Mouse (Mus musculus) granulocyte monocyte progenitor cell, adult 5-6 weeks (primary cell): ENCODE measurements around the gene Gmeb1. TPM values are rescaled to one million over a fixed set of nuclear protein-coding genes. Genes with fewer than 3 reads are reported as not detected.
A peak's percentile ranks its signal among the peaks of the same experiment; 100 is the strongest.
"Not testable (repeated sequence)": the region's sequence is repeated elsewhere in the genome, so short reads cannot be mapped to it uniquely, and the experiment has no call there.

Experiments
- ATAC-seq: replicated peaks from 2 replicates; pipeline ENCODE4 v1.8.0; 2016; ENCODE audit warnings: mild to moderate bottlenecking, moderate TSS enrichment, inconsistent platforms; ENCODE audit not compliant: poor library complexity, severe bottlenecking
- total RNA-seq, 2 experiments: library from RNA; stranded (forward) in 1 of 2; stranded (reverse) in 1 of 2; fragments of 200-712, 200-1000 nt in 1 of 2; fragments of >200 nt in 1 of 2; fragmentation: Nextera tagmentation in 1 of 2; gene quantifications; 2 replicates each; pipeline ENCODE4 v1.2.3; 2014 to 2017

The Gmeb1 gene
- 16.8 and 20.9 TPM in 2 replicates for total RNA-seq (2014; fragmentation: Nextera tagmentation)
- 15.3 and 18.0 TPM in 2 replicates for total RNA-seq (2017)

DNA sequence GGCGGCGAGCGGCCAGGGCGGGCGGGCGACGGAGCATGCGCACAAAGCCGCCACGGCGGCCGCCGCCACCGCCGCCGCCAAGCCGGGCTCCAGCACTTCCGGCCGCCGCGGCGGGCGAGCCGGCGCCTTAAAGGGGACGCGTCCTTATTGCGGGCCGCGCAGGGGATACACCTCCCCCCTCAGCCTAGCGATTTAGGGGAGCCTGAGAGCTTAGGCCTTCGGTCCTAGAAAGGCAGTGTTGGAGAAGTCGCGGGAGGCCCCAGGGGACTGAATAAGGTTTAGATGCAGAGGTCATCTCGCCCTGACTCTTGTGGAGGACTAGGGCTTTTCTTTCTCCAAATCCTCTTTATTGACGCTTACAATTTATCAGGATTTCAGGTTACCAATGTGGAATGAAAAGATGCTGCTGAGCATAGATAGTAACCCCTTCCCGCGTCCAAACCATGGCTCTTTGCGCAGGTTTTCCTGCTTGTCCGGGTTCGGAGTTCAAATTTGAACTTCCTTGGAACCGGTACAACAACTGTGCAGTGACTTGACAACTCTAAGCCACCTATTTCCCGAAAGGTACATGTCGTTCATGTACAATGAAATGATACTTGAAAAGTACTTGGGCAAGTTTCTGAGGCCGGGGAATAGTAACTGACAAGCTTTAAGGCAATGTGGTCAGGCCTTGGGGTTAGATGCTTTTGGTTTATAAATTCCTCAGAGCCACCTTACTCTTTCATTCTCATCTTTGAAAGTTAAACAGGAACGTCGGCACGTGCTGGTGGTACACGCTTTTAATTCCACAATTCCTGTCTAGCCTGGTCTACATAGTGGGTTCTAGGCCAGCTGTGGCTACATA lies at the start of gene Gmeb1:
Gmeb1 (minus strand) TSS at position 89 of the 844 bp plus-strand sequence.
- ATAC-seq, result peak; percentile 57

DNA sequence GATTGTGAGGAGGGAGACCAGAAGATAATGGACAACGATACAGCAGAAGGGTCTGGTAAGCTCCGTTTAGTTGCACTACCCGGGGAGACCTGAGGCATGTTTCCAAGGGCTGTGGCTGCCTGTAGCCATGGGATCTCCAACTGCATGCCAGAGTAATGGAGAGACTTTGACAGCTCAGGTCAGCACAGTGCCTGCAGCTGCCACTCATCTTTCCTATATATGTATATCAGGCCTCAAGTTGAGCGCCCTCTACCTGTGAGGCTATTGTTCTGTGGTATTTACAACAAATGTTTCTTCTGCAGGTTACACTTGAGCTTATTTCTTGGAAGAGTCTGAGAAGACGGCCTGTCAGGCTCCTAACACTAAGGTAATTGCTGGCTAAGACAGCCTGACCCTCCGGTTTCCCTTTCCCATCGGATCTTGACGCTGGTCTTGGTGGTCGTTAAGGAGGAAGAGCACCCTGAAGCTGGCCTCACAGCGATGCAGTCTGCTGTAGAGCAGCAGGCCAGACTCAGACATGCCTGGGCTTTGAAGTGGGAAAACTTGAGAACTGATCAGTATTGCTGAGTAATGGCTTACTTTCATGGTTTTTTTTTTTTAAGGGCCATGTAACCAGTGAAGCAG lies 48.6 kb upstream of the Gmeb1 start:
- peak; percentile 38 for ATAC-seq

DNA sequence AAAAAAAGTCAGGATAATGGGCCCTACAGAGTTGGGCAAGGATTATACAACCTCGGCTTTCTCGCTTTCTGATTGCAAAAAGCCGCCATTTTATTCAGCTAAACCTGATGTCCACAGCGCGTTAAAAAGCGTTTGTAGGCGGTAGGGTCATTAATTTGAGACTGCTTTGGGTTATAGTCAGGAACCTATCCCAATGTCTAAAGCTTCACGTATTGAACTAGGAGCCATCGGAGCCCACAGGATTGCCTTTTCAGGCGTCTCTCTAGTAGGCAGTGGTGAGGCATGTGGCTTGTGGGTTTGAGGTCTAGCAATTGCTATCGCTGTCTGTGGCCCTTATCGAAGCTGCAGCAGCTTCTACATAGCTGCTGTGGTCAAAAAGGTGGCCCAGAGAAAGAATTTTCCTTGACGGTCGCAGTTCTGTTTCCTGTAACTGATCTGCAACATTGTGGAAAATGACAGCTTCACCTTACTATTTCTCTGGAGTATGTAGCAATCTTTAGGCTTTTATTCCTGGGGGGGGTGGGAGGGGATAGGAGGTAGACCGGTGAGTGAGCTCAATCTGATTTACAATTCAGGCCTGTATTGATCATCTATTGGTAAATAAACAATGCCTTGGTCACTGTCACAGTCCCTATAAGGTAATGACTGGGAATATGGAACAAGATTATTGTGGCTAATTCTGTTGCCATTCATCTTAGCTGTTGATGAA lies 47.9 kb upstream of the Gmeb1 start:
- no peak for ATAC-seq

DNA sequence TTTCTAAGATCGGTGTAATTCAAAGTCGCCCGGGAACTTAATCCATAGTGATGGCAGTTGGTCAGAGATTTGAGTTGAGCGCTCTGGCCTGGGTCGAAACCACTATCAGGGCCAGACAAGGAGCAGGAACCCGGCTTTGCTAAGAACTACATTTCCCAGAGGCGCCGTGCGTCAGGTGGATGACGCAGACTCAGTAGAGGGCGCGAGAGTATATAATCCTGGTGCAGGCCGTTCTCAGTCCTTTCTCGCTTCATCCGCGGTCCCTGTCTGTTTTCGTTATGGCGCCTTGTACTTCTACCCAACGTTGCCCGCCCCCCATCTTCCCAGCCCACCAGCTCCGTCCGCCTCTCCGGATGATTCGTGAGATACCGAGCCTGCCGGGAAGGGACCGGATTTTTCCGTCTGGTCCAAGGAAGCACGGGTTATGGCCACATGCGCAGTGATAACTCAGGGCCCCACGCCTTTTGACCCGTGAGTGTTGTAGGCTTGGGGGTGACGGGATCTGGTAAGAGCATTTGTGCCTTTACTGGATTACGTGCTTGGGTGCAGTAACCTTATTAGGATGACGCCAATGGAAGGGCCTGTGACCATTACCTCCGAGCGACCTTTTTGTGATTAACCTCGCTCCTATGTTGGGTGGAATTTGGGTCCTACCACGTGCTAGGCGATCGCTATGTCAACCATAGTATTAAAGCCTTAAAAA lies 47.2 kb upstream of the Gmeb1 start:
- ATAC-seq, result peak; percentile 80

DNA sequence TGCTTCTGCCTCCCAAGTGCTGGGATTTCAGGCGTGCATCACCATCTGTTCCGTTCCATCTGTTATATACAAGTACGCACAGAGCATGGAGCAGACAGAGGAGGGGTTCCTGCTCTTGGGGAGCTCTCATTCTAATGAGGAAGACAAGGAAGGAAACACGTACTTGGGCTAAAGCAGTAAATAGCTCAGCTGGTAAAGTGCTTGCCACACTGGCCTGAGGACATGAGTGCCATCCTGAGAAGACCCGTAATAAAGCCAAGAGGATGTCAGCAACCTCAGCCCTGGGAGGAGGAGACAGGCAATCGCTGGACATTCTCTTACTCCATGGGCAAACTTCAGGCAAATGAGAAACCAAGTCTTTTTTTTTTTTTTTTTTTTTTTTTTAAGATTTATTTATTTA lies 44.6 kb upstream of the Gmeb1 start:
- ATAC-seq, result peak; percentile 42

DNA sequence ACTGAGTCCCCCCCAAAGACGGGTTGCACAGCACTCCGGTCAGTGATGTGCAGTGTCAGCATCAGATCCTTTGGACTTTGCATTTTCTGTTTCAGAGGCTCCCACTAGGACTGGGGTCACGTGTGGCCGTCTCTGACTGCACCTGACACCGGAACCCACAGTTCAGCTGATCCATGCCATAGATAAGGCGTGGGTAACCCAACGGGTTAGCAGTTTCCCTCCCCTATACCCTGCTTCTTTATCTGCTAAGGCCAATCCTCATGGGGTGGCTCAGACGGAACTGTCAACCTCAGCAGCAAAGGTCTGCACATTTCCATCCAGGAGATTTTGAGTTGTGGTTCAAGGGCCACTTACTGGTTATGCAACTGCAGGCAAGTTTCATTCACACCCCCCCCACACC lies 43.9 kb upstream of the Gmeb1 start:
- no peak for ATAC-seq

DNA sequence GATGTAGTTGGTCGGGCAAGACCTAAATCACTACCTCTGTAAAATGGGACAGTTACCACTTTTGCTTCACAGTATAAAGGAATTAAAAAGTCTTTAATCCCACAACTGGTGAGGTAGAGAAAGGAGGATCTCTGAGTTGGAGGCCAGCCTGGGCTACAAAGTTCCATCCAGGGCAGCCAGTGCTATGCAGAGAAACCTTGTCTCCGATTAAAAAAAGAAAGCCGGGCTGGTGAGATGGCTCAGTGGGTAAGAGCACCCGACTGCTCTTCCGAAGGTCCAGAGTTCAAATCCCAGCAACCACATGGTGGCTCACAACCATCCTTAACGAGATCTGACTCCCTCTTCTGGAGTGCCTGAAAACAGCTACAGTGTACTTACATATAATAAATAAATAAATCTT lies 42.1 kb upstream of the Gmeb1 start:
- not testable (repeated sequence) for ATAC-seq

DNA sequence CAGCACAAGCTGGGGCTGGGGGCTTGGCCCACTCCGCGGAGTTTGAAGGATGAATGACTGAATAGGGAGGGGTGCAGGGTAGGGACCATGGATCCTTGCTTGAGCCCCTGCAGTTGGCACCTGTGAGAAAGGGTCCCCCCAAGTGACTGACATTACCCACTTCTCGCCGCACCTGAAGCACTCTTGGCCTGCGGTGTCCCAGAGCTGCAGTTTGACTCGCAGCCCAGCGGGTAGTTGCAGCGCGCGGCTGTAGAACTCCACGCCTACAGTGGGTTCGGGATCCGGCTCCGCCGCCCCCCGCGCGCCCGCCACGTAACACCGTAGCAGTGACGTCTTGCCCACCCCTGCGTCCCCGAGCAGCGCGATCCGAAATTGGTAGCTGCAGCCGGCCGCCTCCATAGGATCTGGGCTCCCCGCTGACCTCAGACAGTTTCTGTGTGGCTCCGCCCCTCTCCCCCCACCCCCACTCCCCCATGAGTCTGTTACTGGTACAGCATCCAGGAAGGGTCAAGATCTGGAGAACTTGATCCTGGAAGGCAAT lies 41.6 kb upstream of the Gmeb1 start, which contains the start of gene Rab42:
Rab42 (minus strand) TSS at position 447 of the 541 bp plus-strand sequence.
- peak; percentile 82 for ATAC-seq

DNA sequence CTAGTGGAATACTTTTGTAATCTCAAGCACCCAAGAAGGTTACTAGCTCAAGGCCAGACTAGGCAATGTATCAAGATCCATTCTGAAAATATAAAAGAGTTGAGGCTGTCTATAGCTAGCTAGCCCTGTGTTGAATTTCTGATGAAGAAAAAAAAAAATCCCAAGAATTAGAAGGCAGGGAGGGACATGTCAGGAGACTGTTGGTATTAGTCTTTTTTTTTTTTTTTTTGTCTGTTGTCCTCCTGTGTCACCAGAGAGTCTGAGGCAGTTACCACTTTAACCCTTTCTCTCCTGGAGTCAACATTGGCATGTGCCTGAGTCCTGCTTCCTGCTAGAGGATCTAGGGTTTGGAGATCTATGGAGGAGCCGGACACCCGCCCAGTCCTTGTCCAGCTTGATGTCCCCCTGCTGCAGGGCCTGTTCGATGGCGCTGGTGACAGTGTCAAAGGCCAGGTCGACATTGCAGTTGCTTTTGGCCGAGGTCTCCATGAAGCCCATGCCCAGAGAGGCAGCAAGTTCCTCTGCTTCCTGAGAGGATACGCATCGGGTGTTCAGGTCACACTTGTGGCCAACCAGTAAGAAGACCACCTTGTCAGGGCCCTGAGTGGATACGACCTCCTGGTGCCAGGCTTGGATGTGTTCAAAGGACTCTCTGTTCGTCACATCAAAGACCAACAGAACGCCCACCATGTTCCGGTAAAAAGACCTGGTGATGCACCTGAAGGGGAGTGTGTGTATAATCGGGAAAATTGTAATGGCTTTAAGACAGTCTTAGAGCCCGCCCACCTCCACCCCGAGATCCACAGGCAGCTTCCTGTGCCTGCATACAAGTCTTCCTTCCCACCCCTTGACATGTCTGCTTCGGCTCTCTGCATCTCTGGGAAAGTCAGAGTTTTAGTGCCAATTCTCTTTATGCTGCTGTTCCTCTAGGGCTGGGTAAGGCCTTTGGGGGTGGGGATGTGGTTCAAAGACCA lies 40.9 kb upstream of the Gmeb1 start:
- ATAC-seq, result no peak

DNA sequence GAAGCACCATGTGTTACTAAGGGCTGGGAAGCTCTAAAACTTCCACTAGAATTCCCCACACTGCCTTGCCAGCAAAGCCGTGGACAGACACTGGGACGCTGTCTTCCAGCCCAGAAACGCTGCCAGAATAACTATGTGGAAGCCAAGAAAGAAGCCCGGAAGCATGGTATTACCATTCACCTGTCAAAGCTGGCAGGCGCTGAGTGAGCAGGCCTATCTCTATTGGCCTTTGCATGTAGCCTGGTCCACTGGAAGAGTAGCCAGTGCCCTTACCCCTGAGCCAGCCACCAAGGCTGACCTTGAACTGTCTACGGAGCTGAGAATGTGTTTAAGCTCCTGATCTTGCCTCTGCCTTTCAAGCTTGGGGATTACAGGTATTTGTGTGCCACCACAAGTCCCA lies 40.1 kb upstream of the Gmeb1 start:
- ATAC-seq, result no peak

DNA sequence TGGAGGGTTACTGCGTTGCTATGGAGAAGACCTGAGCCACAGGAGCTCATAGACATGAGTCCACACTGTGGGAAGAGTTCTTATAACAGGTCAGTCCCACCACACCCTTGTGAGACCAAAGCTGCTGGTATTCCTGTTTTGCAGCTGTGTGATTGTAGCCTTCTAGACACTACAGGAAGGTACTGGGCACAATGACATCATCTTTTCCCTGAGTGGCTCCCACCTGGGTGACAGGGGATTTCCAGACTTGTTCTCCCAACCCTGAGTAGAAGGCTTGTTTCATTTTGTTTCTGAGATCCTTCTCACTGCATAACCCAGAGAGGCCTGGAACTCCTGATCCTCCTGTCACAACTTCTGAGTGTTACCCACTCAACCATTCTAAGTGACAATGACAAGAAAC lies 38.4 kb upstream of the Gmeb1 start:
- no peak for ATAC-seq

DNA sequence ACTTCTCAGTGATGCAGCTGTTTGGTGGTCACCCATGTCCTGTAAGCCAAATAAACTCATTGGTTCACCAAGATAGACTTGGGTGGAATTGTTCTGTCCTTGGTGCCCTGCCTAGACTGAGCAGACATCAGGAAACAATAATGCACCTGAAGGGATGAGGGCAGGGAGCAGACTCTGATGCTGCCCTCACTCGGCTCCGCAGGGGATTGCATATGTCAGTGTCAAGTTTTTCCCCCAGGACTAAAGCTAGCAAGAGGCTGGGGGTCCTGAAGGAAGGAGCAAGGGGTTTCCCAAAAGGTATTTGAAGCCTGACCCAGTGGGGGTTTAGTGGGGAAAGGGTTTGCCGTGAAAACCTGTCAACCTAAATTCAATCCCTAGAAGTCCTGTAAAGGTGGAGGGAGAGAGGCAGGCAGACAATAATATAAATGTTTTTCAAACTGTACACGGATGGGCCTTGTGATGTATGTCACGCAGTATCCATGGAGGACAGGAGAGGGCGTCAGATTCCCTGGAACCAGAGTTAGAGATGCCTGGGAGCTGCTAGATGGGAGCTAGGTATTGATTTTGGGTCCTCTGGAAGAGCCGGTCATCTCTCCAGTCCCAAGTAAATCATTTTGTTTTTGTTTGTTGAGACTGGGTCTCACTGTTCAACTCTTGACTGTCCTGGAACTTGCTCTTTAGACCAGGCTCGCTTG lies 34.4 kb upstream of the Gmeb1 start:
- no peak for ATAC-seq

DNA sequence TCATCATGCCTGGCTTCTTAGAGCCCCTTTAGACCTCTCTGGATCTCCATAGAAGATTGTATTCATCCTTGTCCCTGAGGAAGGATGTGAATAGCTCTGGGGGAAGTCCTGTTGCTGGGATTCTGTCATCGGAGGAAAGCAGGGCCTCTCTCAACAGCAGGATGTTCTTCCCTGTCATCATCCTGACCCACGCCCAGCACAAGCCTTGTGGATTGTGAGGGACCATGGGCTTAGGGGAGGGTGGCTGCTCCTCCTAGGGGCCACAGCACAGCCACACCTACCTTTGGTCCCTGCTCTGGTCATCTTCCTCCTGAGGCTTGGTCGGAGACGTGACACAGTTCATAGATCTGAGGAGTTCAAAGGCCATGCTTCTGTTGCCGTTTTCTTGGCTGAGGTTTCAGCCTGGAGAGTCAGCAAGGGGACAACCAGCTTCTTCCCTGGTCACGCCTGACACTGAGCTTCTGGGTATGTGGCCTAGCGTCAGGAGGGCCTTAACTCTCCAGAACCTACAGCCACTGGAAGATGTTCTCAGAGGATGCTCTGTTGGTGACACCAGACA lies 32.4 kb upstream of the Gmeb1 start:
- no peak for ATAC-seq

DNA sequence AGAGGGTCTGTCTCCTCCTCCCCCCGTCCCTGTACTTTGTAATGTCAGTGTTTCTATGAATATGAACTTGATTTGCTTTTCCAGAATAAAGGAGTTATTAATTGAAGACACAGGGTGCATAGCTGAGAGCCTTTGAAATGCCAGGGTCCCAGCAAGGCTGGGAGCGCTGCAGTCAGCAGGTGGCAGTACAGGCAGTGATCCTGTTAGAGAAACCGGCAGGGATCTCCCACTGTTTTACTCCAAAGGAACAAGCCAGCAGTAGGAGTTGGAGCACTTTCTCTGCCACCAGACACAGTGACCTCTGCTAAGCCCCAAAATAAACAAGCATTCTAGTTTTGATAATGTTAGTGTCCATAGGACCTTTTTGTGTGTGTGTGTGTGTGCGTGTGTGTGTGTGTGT lies 31.6 kb upstream of the Gmeb1 start:
- no peak for ATAC-seq

DNA sequence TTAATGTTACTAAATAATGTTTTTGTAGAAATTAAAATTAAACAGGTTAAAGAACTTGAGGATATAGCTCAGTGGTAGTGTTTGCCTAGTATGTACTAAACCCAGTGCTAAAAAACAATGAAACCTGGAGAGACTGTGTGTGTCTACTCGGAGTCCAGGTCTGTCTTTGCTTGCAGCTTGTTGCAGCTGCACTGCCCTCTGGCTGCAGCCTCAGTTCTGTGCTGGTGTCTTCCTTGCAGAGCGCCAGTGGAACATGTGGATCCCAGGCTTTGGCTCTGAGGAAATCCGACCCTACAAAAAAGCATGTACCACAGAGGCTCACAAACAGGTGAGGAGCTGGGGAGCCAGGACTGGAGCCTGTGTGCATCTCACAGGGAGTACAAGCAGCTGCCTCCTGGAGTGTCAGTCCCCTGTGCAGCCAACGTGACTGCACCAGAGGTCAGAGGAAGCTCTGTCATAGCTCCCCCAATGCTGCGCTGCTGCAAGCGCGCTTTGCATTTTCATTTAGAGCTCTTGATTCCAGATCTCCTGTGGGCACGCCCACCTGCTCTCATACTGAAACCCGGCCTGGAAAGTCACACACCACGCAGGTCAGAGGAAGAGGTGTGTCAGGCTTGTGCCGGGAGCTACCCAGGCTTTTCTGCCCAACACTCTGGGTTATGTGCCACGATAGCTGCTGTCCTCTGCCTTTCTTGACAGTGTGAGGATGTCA lies 30.4 kb upstream of the Gmeb1 start:
- no peak for ATAC-seq

DNA sequence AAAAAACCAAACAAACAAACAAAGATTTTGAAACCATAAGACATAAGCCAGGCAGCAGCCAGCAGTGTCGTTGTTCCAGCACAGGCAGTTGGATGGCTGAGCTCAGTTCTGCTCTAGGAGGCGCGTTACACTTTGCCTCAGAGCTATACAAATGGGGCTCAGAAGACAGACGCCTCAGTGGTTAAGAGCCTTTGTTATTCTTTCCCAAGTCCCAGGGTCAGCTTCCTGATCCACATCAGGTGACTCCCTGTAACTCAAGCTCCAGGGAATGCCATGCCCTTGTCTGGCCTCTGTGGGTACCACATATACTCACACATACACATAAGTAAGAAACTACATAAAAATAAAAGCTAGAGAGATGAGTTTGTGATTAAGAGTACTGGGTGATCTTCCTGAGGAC lies 29.7 kb upstream of the Gmeb1 start:
- no peak for ATAC-seq

DNA sequence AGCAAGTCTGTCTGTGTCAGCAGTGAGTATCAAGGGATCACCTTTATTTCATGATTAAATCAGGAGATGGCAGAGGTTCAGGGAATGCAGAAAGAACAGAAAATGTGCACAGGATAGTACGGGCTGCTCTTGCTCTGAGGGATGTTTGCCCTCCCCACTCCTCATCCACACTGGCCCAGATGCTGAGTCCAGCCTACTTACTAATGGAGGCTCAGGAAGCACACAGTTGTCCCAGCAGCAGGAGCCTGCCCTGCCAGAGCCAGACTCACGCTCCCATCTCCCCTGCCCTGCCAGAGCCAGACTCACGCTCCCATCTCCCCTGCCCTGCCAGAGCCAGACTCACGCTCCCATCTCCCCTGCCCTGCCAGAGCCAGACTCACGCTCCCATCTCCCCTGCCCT lies 27.4 kb upstream of the Gmeb1 start:
- not testable (repeated sequence) for ATAC-seq

DNA sequence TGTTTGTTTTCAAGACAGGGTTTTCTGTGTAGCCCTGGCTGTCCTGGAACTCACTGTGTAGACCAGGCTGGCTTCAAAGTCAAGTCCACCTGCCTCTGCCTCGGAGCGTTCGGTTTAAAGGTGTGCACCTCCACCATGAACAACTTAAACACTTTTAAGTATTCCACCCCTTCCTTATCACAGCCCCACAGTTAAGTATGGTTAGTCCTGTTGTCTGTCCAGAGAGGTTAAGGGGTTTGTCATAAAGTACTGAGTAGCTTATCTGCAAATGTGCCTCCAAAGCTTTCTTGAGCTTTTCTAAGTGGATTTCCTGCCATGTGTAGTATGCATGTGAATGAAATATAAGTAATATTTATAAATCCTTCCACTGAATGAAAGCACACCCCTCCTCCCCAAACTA lies 14.5 kb upstream of the Gmeb1 start:
- no peak for ATAC-seq
